Mouse (Mus musculus): Measurements from ENCODE around the gene Gm26558.

Gm26558 gene

DNA sequence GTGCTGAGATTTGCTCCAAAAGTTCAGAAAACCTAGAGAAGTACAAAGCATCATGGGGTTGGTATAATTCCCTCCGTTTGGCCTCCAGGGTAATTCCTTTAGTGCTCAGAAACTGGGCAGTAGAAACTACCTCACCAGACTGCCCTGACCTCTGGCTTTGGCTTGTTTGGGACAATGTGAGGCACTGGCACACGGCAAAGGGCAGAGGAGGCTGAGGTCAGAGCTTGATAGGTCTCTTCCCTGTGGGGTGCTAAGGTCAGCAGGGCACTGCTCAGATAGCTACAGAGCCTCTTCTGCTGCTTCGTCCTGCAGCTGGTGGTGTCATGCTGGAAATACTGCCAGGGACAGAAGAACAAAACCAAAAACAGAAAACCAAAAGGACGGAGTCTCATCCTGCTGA is 14.2 kb downstream of the Gm26558 start:
- DNase-seq (ENCODE audit: low spot score) = no peak

DNA sequence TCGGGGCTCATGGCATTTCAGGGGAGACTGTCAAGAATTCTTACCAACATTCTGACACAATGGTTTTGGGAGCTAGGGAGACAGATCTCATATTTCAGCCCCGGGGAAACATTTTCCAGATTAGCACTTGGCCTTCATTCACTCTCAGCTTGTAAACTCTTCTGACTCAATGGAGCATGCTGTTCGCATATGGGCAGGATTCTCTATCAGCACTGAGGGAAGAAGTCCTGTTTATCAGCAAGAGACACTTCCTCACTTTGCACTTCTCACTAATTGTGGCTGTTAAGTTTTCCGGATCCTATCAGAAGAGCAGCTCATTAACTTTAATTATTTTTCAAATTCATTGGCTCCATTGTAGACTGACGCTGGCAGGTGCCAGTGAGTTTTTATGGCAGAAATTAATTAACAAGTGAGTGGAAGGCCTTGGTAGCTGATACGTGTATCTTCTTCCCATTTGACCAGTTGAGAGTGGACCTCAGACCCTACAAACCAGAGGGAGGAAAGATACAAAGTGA is 16.6 kb downstream of the Gm26558 start:
- no peak for DNase-seq (ENCODE audit: low spot score)

DNA sequence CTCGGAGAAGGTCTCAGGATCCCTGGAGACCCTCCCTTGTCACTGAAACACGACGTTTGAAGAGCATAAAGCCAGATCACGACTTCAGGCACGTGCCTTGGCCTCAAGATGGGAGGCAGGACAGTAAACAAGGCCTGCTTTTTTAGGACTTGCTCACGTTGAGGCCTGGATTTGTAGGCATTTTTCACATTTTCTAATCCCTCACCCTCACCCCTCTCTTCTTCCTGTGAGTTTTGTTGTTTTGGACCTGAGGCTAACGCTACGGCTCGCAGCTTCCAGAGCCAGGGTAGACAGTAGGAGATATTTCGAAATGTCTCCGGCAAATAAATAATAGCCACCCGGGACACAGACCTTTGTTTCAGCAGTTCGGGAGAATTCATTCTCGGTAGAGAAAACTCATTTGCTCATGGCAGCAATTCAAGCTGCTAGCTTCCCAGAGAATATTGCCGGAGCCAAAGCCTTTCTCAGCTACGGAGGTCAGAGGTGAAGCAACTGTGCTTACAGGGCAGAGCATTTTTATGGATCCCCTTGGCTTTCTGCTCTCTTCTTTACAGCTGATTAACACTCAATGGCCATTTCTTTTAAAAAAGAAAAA is 18.8 kb downstream of the Gm26558 start:
- DNase-seq (ENCODE audit: low spot score) = no peak

DNA sequence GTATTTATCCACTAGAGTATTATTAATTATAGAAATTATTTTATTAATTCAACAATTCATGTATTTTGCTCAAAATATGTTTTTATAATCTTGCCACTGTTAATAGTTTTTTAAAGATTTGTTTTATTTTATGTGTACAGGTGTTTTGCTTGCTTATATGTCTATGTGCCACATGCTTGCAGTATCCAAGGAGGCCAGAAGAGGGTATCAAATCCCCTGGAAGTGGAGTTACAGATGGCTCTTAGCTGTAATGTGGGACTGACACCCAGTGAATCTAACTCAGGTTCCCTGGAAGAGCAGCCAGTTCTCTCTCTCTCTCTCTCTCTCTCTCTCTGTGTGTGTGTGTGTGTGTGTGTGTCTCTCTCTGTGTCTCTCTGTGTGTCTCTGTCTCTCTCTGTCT is 20.9 kb downstream of the Gm26558 start:
- no peak for DNase-seq (ENCODE audit: low spot score)

DNA sequence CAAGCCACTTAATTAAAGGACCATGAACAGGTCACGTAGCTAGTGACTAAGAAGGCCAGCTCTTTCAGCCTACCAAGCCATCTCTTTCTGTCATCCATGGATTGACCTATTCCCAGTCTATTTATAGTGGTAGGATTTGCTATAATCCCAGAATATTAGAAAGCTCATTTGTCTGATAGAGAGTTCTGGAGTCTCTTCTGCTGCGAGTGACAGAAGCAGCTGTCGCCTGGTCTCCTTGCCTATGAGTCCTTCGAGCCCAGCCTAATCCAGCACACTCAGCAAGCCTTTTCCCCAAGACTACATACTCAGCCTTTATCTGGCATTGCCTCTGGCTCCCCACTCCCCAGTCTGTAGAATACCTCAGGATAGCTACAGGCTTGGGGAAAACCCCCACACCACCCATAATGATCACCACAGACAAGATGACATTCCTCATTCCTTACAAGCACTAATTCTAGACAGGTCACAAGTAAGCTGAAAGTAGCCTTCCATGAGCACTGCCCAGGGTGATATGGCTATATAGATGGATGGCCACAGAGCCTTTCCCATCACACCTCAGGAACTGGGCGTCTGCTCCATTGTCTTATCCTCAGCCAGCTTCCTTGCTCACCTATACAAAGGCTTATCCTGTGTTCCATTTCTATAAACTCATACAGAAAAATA is 27.7 kb downstream of the Gm26558 start:
- no peak for DNase-seq (ENCODE audit: low spot score)

DNA sequence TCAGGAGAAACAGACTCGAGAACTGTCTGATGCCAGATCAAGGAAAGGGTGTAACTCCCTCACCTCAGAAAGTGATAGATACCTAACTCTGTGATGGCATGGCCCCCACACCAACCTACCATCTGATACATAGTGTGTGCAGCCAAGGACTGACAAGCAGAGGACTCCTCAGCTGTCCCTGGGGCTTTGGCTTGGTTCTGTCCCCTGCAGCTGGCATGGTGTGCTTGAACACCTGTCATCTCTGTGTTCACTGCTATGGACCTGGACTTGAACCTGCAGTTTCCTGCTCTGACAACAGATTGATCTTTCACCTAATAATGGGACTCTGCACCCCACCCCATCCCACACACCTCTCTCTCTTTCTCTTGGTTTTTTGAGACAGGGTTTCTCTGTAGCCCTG is 29.5 kb downstream of the Gm26558 start:
- DNase-seq (ENCODE audit: low spot score) = no peak

DNA sequence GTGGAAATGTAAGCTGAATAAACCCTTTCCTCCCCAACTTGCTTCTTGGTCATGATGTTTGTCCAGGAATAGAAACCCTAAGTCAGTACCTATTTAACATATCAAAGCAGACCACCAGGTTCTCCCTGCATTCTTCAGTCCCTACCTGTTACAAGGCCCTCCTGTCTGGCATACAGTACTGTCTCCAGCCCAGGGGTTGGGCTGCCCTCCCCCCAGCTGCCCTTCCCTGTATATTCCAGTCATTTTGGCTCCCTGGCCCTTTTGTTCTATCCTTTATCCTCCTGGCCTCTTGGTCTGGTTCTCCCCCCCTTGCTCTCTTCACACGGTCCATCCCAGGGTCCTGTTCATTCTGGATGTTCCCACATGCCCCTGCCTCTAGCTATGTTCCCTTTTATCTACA is 30.6 kb downstream of the Gm26558 start:
- no peak for DNase-seq (ENCODE audit: low spot score)

DNA sequence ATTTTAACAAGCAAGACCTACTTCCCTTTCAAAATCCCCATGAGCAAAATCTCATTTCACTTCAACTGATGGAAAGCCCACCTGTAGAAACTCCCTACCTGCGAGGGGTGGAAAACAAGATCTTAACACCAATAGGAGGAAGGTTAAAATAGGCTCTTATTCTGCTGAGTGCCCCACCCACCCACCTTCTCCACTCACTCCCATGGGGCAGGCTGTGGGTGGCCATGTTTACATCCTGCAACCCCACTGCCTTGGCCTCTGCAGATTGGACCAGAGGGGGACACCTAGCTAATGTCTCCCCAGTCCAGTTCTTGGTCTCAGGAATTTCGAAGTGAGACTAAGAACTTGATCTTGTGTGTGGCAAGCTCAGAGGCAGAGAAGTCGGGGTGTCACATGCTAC is 32.0 kb downstream of the Gm26558 start:
- DNase-seq (ENCODE audit: low spot score) = no peak

DNA sequence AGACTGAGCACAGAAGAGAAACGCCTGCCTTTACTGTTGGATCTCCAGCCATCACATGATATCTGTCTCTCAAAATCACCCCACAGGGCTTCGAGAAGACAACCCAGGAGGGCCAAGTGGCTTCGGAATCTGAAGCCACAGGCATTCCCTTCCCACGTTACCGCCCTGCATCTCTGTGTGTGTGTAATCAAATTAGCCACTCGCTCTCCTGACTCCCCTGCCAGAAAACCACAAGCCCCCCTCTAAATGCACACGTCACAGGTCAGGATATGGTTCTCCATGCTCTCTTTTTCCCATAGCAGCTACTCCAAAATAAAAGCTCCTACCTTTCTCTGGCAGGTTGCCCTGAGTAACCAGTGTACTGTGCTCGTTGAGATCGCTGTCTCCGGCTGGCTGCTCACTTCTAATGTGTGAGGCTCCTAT is 32.6 kb downstream of the Gm26558 start:
- no peak for DNase-seq (ENCODE audit: low spot score)

DNA sequence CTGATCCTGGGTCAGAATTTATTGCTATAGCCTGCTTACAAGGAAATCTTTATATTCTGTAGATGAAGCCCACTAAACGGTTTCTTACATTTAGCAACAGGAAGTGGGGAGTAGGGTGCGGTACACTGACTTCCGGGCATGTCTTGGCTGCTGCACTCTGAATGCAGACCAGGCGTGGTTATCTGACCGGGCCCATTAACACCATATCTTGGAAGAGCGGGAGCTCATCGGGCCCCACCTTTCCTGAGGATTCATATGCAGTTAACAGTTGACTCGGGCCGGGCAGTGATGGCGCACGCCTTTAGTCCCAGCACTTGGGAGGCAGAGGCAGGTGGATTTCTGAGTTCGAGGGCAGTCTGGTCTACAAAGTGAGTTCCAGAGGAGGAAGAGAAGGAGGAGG is 33.5 kb downstream of the Gm26558 start:
- DNase-seq (ENCODE audit: low spot score) = no peak

DNA sequence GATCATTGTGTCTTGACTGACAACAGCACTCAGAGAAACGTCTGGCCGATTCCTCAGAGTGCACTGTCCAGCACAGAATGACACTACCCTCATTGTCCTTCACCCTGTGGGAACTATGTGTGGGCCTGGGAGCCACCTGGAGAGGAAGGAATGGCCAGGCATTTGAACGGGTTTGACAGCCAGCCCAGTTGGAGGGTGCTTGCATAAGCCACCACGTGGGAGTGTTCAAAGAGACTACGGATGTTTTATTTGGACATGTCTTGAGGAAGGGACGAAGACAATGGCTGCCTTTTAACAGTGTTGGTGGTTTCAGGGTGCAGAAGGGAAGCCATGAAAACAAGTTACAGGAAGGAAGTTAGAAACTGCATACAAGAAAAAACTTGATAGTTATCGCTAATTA is 36.1 kb downstream of the Gm26558 start:
- no peak for DNase-seq (ENCODE audit: low spot score)

DNA sequence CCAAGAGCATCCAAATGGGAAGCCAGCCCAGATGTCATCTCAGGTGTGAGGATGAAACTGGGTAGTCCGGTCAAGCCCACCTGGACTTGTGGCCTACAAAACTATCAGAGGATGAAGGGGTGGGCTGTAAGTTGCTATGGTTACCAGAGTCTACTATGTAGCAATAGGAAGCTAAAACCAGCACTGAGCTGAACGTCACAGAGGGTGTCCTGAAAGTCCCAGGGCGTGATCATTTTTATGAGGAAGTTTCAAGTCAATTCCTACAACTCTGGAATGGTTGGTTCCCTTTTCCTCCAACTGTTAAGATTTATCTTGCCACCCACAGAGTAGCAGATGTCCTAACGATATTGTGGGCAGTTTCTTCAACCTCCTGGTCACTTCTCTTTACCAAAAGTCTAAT is 39.7 kb downstream of the Gm26558 start:
- DNase-seq (ENCODE audit: low spot score) = no peak

DNA sequence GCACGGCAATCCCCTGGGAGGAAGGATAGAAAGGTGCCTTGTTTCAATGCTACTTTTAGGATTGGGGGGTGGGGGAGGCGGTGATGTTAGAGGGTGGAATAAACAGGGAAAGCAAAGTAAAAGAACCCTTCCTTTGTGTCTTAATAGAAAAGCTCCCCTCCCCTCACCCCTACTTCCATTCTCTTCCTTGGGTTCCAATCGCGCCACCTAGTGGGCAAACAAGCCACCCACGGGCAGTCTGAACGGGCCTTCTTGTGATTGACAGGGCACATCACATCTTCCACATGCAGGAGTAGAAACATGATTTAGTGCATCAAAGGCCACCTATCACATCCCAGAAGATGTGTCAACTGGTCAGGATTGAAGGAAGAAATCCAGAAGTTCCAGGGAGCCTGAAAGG is 41.7 kb downstream of the Gm26558 start:
- DNase-seq (ENCODE audit: low spot score) = peak; percentile 30

DNA sequence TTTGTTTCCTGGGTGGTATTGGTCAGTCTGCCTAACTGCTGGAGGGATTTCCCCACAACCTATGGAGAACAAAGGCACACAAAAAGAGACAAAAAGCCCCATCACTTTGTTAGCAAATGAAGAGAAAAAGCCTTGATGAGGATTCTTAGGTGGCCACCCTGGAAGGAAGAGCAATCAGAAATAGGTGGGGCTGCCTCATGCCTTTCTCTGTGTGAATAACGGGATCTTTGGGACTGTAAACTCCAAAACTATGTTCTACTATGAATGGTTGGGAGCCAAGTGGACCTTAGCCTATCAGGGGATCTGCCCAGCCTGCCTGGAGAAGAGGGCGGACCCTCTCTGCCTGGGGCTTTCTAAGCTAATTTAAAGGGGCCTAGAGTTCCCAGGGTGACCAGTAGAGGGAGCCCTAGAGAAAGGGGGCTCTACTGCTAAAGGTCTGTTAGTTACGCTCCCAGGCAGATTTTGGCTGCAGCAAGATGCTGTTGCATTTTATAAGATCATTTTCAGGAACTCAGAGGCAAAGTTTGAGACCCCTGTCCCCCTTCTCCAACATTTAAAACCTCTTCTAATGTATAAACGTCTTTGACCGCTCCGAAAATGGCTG is 42.6 kb downstream of the Gm26558 start:
- DNase-seq (ENCODE audit: low spot score) = no peak

DNA sequence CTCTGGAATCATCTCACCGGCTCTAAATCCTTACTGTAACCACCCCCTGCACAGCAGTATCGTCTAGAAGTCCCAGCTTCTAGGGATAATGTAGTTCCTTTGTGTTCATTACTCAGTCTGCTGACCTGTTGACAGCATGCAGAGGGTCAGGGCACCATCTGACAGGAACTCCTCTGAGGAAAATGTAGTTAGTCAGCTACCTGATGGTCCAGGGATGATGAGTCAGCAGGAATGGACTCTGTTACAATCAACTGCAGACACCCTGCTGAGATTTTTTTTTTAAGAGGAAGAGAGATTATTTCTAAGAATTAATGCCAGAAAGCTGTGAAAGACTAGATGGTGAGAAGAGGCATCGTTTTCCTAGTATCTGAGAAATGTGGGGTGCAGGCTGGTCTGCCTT is 45.3 kb downstream of the Gm26558 start:
- no peak for DNase-seq (ENCODE audit: low spot score)

DNA sequence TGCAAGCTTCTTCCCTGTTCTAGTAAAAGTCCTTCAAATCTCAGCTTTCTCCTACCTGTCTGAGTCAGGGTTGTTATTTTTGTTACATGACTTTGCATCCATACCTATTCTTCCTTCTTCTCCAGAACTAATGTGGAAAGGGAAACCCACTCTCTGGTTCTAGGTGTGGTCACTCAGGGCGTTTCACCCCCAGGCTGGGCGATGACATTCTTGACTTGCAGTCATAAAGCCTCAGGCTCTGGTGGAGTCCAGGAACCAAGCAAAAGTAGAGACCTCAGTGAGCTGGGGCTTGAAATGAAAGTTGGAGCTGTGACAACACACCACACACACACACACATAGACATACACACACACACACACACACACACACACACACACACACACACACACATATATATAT is 45.8 kb downstream of the Gm26558 start:
- no peak for DNase-seq (ENCODE audit: low spot score)

DNA sequence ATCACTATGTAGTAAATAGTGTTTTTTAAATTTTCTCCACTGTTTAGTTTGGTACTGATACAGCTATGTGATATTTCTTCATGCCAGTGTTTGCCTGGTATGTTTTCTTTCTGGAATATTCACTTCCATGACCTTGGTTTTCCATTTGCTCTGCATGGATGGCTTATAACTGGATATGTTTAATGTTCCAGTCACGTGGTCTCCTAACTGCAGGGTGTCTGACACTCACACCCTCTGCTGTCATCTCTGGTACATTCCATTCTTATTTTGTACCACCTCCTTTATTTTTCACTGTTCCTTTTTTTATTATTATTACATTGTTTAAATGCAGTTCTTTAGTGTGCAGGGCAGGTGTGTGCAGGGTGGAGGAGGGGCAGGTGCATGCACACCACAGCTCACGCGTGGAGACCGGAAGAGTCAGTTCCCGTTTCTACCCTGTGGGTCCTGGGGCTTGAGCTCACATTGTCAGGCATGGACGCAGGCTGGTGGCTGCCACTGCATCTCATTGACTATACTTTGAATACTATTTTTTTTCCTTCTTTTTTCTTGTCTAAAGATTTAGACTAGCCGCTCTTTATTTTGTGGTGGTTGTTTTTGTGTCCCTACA is 47.1 kb downstream of the Gm26558 start:
- DNase-seq (ENCODE audit: low spot score) = no peak
